Mouse (Mus musculus): Measurements from ENCODE around the gene P4hb.
"Not testable (repeated sequence)": the region's sequence is repeated elsewhere in the genome, so short reads cannot be mapped to it uniquely, and the experiment has no call there.

P4hb gene

DNA sequence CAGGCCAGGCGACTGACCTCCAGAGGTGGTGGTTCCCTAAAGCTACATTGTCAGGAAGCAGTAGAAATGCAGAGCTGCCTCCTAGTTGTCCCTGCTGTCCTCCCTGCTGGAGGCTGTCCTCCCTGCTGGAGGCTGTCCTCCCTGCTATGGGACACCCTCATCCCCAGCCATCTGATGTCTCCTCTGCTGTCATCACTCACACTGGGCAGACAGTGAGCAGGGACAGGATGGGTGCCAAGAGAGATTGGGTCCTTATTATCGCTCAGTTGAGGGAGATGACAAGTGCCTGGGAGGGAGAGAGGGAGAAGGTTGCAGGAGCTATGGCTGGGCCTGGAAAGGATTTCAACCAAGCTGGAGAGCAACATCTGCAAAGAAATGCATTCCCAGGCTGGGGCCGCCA, 37.9 kb downstream of the P4hb start:
- no peak for DNase-seq

DNA sequence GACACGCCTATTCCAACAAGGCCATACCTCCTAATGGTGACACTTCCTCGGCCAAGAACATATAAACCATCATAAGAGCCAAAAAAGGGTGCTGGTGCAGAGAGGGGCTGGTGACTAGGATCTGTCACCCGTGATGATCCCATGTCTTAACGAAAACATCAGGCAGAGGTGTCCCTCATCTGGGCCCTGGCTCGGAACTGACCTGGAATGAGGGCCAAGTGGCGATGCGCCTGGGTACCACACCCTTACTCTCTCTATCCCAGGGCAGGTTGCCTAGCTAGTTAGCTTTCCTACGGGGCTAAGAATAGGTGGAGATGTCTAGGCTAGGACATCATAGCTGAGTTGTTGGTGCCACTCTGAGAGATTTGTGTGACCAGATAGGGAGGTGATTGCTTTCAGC, 39.0 kb downstream of the P4hb start:
- no peak for DNase-seq

DNA sequence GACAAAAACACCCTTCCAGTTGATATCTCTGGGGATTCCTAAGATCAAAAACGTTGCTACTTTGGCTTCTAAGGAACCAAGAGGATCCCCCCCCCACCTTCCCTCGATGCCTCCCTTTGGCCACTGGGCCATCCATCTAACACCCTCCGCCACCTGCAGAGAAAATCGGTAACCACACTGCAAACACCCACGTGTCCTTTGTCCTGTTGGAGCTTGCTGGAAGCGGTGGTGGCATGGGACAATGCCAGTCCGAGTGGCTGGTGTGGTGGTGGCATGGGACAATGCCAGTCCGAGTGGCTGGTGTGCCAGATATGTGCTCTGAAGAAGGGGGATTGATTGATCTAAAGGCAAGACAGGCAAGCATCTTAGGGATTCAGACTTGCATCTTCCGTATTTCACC, 41.4 kb downstream of the P4hb start:
- no peak for DNase-seq

DNA sequence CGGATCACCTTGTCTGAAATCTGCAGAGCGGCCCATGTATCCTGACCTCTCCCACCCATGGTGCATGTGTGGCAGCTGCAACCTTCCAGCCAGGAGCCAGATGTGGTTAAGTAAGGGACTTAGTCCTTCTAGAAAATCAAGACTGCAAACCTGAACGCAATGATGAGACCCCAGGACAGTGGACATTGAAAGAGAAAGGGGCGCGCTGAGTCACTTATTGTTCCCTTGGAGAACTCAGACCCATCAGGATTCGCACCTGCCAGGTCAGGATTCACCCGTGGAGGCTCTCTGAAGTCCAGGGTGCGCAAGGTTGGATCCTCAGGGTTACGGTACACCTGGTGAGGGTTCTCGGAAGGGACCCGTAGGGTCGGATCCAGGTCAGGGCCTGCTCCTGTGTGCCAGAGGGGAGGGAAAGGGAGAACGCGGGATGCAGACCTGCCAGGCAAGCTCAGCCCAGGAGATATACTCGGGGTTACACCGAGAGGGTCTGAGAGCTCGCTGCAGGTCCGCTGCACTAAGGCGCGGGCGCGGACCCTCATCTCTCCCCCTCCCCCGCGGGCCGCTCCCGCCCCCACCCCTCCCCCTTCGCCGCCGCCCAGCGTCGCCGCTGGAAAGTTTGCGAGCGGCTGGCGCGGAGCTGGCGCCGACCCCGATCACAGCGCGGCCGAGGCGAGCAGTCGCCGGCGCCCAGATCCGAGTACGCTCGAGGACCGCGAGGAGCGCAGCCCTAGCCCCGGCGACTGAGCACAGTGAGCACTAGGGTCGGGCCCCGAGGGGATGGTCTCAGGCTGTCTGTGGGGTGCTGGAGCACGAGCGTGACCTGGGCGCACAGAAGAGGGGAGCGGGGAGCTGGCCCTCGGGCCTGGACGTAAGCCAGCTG, 42.7 kb downstream of the P4hb start, which contains the start of gene Gcgr:
Gene Gcgr, plus strand, starts transcription at position 615 of the 880 bp plus-strand sequence.
- DNase-seq = no peak

DNA sequence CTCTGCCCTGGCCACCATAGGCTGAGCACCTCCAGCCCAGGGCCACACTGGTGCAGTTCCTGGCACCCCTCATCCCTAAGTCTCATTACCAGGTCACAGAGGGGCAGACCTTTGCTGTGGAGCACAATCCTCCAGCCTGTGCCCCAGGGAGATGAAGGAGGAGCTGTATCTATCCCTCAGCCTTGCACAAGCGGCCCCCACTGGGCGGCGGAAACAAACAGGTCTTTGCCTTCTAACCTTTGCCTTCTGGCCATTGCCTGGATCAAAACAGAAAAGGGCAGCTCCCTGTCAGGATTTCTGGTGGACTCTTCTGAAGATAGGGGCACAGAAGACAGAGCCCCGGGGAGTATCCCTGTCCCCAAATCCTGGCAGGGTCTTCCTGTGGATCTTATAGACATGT, 44.1 kb downstream of the P4hb start:
- DNase-seq = no peak

DNA sequence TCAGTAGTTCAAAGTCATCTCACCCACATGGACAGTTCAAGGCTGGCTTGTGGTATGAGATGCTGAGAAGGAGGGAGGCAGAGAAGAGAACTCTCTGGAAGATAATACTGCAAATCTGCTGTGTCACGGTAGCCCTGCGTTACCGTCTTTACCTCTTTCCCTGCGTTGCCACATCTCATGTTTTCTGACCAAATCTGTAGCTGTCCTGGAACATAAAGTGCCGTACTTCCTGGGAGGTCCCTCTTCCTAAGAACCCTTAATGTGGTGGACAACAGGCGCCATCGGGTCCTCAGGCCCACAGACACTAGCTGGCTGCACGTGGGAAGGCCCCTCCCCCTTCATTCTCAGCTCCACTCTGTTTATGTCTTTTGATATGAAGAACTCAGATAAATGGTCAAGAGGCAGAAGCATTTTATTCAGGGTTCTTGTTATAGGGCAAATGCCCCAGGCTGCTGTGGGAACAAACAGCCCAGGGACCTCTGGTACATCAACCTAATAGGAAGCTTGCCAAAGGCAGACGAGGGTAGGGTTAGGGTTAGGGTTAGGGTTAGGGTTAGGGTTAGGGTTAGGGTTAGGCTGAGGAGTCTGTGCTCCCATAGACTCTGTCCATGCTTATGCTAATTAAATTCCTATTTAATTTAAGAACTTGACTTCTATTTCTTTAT, 45.2 kb downstream of the P4hb start:
- no peak for DNase-seq

DNA sequence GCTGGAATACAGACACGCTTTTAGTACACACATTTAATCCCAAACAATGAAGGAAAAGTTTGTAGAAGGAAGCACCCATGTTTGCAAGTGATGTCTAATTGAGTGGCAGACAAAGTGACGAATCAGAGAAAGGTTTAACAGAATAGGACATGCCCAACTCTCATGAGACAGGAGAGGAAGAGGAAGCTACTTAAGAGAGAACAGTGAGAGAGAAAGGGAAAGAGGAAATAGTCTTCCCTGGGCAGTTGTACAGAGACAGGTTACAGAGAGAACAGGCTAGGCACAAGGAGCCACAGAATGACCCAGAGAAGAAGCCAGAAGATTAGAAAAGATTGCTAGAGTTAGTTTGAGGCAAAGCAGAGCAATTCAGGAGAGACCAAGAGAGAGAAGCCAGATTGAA, 47.1 kb downstream of the P4hb start:
- DNase-seq = no peak

DNA sequence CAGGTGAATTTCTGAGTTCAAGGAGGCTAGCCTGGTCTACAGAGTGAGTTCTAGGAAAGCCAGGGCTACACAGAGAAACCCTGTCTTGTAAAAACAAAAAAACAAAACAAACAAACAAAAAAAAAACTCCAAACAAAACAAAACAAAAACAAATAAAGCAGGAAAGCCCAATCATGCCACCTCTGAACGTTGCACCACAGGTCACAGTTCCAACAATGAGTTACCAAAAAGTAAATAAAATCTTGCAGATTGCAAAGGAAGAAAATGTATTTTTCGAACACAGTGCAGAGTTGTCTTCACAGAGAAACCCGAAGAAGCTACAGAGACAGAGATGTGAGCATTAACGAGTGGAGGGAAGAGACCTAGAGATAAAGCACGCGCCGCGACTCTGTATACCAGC, 50.5 kb downstream of the P4hb start:
- no peak for DNase-seq

DNA sequence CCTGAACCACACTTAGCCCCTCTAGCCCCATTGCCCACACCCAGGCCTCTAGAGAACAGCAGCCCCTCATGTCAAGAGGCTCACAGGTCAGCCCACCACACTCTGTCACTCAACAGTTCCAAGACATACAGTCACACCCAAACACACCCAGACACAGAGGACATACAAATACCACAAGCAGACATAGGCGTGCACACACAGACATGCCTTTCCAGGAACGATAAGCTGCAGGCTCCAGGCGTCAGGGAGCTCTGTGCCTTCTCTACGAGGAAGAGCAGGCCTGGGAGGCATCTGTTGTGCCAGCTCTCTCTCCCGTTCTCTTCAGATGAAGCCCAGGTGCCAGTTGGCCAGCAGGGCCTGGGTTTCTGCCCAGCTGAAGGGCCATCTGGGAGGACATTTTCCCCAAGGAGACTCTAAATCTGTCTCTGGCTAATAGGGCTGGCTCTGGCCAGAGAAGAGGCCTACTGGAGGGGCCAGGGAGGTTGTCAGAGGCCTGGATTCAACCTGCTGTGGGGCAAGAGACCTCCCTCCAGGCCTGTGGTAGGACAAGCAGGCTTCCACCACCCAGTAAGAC, 52.0 kb downstream of the P4hb start:
- DNase-seq = no peak

DNA sequence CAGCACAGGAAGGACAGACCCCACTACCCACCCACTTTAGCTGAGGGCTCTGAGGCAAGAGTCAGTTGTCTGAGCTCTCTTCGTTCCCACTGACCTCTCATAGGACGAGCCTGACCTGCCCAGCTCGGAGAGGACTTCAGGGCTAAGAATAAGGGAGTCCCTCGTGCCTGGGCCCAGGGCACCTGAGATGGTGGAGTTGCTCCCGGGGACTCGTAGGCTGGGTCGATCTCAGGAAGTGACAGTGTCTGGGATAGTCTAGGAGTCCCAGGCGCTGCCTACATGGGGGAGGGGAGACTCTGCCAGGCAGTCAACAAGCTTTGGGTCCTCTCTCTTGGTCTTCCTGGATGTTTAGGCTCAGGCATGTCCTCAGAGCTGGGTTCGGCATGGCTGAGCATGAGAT, 52.6 kb downstream of the P4hb start:
- no peak for DNase-seq

DNA sequence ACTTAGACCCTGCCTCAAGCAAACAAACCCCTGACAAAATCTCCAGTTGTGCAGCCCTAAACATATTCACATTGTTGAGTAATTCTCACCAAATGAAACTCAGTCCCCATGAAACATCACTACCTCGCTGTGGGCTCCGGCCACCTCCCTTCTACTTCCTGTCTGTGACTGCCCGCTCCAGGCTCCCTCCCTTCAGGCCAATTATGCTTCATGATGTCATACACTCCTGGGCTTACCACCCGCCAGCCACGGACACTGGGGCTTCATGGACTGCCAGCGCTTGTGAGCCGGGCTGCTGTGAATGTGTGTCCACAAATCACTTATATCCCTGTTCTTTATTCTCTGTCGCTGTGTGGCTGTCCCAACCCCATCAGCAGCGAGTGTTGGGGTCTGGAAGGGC, 53.3 kb downstream of the P4hb start:
- peak; percentile 34 for DNase-seq

DNA sequence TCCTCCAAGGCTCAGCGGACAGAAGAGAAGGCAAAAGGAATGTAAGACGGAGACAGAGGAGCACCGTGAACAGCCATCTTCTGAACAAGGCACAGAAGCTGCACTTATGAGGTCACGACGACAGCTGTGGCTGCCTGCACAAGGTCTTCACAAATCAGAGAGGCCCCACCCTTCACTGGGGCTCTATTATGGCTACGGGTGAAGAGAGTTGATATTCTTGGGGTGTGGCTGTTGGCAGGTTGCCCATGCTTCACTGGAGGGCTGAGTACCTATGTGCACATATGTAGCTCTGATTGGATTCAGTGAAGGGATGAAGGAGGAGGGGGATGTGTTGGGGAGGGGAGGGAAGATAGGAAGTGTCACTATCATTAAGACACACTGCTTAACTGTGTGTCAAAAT, 54.5 kb downstream of the P4hb start:
- no peak for DNase-seq

DNA sequence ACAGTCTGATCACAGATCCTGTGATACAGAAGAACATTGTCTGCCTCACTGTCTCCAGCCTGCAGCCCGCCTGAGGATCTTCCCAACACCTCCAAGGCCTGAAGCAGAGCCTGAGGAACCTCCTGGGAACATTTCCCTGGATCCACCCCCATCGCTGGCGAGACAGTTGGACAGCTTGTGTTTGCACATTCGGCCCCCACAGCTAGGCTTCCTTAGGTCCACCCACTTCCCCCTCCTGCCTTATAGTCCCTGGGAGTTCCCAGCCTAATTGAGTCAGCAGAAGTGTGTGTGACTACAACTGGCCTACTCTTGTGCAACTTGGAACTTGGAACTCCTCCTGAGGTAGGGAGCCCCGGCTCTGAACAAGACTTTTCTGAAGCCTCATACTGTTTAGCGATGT, 55.0 kb downstream of the P4hb start:
- peak; percentile 84 for DNase-seq

DNA sequence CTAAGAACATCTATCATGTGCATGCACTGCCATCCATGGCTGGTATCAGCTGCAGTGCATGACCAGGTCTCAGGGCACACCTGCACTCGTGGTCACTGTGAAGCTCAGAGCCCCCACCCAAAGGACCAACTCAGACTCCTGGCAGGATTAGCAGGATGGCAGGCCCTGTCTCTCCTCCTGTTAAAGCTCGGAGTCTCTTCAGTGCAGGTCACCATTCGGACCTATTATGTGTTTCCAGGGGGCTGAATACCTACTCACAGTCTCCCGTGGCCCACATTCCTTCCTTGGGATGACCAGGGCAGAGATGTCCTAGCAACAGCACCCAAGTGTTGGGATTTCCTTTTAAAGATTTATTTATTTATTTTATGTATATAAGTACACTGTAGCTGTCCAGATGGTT, 55.9 kb downstream of the P4hb start:
- DNase-seq = no peak

DNA sequence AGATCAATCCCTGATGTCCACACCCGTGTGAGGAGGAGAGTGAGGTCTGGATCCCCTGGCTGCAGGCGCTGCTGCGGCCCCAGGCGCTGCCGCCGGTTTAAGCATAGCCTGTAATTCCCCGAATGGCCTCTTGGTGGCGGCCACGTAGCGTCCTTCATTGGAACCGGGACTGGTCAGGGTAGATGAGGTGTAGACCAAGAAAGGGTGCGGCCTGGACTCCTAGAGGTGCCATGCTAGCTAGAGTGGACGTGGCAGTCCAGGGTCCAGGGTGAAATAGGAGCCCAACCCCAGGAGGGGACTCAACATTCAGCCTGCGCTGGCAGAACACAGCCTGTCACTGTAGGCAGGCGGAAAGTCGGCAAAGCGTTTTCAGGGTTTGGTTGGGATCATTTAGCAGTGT, 57.4 kb downstream of the P4hb start:
- peak; percentile 67 for DNase-seq

DNA sequence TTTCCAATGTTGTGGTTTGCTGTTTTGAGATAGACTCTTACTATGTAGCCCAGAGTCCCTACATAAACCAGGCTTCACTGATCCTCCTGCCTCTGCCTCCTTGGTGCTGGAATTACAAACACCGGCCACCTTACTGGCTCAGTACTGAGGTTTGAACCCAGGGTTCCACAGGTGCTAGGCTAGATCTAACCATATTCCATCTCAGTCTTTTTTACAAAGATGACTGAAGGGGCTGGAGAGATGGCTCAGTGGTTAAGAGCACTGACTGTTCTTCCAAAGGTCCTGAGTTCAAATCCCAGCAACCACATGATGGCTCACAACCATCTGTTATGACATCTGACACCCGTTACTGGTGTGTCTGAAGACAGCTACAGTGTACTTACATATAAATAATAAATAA, 58.8 kb downstream of the P4hb start:
- DNase-seq = not testable (repeated sequence)

DNA sequence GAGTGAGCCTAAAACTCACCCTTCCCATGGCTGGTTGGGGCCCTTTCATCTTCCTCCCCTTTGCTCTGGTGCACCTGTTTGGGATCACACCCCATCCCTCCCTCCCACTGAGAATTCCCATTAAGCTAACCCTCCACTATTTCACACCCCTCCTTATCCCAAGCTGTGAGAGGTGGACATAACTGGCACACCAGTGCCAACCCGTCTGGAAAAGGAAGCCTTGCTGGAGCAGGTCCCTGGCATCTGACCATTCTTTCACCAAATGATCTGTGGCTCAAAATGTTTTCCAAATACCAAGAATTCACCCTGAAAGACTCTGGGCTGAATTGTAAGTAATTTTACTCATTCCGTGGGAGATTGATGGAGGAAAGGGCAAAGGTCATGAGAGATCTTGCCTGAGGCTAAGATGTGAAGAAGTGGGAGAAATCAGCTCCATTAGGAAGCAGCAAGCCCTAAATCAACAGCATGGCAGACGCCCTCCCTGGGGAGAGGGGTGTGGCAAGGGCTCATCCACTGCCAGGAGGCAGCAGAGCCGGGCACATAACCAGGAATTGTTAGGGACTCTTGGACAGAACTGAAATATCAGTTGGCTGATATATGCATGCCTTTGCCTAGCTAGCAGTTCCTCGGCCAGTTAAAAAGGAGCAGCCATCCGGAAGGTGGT, 60.1 kb downstream of the P4hb start:
- DNase-seq = no peak

DNA sequence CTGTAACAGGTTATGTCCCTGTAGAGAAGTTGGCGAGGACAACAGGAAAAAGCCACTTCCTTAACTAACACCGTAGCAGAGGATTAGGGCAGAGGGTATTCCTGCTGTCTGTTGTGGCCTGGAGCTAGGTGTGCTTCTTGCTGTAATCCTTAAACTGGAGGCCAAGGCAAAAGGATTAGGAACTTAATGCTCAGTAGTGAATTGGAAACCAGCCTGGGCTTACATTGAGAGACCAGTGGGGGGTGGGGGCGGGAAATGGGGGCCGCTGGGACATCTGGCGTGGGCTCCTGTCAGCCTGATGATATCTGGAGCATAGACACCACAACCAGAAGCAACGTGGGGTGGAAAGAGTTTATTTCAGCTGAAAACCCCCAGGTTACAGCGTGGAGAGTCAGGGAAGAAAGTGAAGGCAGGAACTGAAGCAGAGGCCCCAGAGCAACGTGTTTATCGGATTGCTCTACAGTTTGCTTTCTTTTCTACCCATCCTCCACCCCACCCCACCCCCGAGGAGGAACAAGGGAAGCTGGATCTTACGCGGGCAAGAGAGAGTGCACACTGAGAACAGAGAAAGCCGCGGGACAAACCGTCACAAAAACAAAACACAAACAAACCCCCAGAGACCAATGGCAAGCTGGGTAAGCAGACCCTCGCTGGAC, 62.5 kb downstream of the P4hb start:
- no peak for DNase-seq
